ENCODE assay signal across 8 mouse cellular contexts in genomic region chr2:132582227-132582626, GRCm38 (mm10). TPM values are rescaled to one million over a fixed set of nuclear protein-coding genes. Genes with fewer than 3 reads are reported as not detected.
DNase-seq lines count a peak whose midpoint lies in the region; TF ChIP-seq lines count a peak whose summit lies in the region.

No protein-coding gene starts in this region.

- intact Hi-C loops in gastrocnemius, adult 2 months (cut with DNase I) = no loop called here
- intact Hi-C loops in left cerebral cortex, postnatal 36 days (cut with DNase I) = no loop called here

- H3K4me3 ChIP-seq in gastrocnemius, adult 2 months = no peak overlapping the region
- H3K4me3 ChIP-seq in kidney, adult 2 months (ENCODE audit: insufficient read depth, low read depth, low read length) = no peak overlapping the region
- no peak overlapping the region for H3K4me3 ChIP-seq in olfactory bulb, adult 2 months (ENCODE audit: insufficient read depth, low read depth, low read length)

- DNase-seq in NIH3T3 (ENCODE audit: low read depth) = peak; percentile 71
- DNase-seq in brain, embryonic 14.5 days (ENCODE audit: low read depth) = peak; percentile 98
- DNase-seq in gastrocnemius, adult 2 months = peak; percentile 76
- peak; percentile 96 for DNase-seq in kidney, adult 2 months
- peak; percentile 53 to 65 for DNase-seq in left cerebral cortex, postnatal 36 days (ENCODE audit: low spot score in 2 of 2)
- peak; percentile 41 to 82 for DNase-seq in urinary bladder, postnatal 4 days (ENCODE audit: low spot score in 2 of 2)
- no peak for DNase-seq in thymus, postnatal 4 days

- no peak for TF ChIP-seq POLR2A in brain, embryonic 14.5 days (IDR thresholded peaks at IDR 0.05; ENCODE audit: borderline replicate concordance, extremely low read depth, insufficient read depth, insufficient read length, poor library complexity, severe bottlenecking)
- no peak for TF ChIP-seq POLR2A in kidney, adult 2 months (IDR thresholded peaks at IDR 0.05; ENCODE audit: low read depth, low read length)
- TF ChIP-seq POLR2A in olfactory bulb, adult 2 months (IDR thresholded peaks at IDR 0.05; ENCODE audit: insufficient read depth, low read depth, low read length) = no peak

- TF ChIP-seq CTCF in brain, embryonic 14.5 days (IDR thresholded peaks at IDR 0.05; ENCODE audit: borderline replicate concordance, extremely low read depth, insufficient read depth, insufficient read length) = no peak
- TF ChIP-seq CTCF in gastrocnemius, adult 2 months (IDR thresholded peaks at IDR 0.05) = no peak
- TF ChIP-seq CTCF in kidney, adult 2 months (conservative IDR thresholded peaks at IDR 0.05; ENCODE audit: insufficient read depth, insufficient read length, low read depth, low read length) = no peak
- no peak for TF ChIP-seq CTCF in olfactory bulb, adult 2 months (IDR thresholded peaks at IDR 0.05; ENCODE audit: insufficient read depth, low read depth, low read length)

- no peaks in the 10 kb centered on the region for H3K36me3 ChIP-seq in kidney, adult 2 months (ENCODE audit: control insufficient read depth, insufficient read depth, low read length)

- 24% methylated on average over 4 of the region's 4 CpGs for WGBS in kidney, adult 2 months
- 13% methylated on average over 4 of the region's 4 CpGs for WGBS in olfactory bulb, adult 2 months

- peaks cover 7% of the 10 kb centered on the region; the same call in 1 of the 2 replicates for H3K4me1 ChIP-seq in kidney, adult 2 months (ENCODE audit: control insufficient read depth, insufficient read depth, low read length)
- peaks cover 5% of the 10 kb centered on the region; the same call in 1 of the 2 replicates for H3K4me1 ChIP-seq in olfactory bulb, adult 2 months (ENCODE audit: control insufficient read depth, insufficient read depth, low read length)

- H3K27ac ChIP-seq in gastrocnemius, adult 2 months = peak overlapping the region; percentile 29; the same call in 1 of the 2 replicates
- peak overlapping the region; percentile 86 for H3K27ac ChIP-seq in kidney, adult 2 months (ENCODE audit: insufficient read depth, low read depth, low read length)
- H3K27ac ChIP-seq in olfactory bulb, adult 2 months (ENCODE audit: insufficient read depth, low read depth, low read length) = peak overlapping the region; percentile 88

- no peaks in the 10 kb centered on the region for H3K27me3 ChIP-seq in kidney, adult 2 months (replicated peaks; ENCODE audit: control insufficient read depth, insufficient read depth, low read length)

RNA-seq across cellular contexts. Expression of gene Gpcpd1, which starts 5.3 kb away (rescaled TPM):
- 51.1 and 57.9 TPM in 2 replicates for polyA plus RNA-seq in brain, embryonic 14.5 days (2012; rRNA removed)
- total RNA-seq in gastrocnemius, adult 2 months (2021) = 100 to 1,000 TPM; 167 to 341 TPM
- polyA plus RNA-seq in kidney, adult 2 months (2012; rRNA removed) = 5.3 and 6.1 TPM in 2 replicates
- 10 to 100 TPM; 92.9 to 94.2 TPM for total RNA-seq in left cerebral cortex, postnatal 36 days (2021)
- not detected in 2 replicates for polyA plus RNA-seq in olfactory bulb, adult 2 months (2012; ENCODE audit: insufficient read depth, insufficient read length, low replicate concordance, missing spikeins)

Comparison
In these comparisons a context has a peak if more than half of its experiments do, and no peak if none do; other contexts are left out.
1. H3K27ac ChIP-seq: peak in every context shown above with its lines; median percentile 88 in olfactory bulb, adult 2 months; 86 in kidney, adult 2 months; 29 in gastrocnemius, adult 2 months.